Mouse (Mus musculus) cerebellum, postnatal 36 days (tissue): Measurements from ENCODE around the gene Gab2.
"Not testable (repeated sequence)": the region's sequence is repeated elsewhere in the genome, so short reads cannot be mapped to it uniquely, and the experiment has no call there.

Experiments
- DNase-seq, 2 experiments: peaks; one replicate each; pipeline ENCODE4 v3.0.0; 2021 to 2022; ENCODE audit warnings: mixed read lengths in 2 of 2

Gene Gab2

DNA sequence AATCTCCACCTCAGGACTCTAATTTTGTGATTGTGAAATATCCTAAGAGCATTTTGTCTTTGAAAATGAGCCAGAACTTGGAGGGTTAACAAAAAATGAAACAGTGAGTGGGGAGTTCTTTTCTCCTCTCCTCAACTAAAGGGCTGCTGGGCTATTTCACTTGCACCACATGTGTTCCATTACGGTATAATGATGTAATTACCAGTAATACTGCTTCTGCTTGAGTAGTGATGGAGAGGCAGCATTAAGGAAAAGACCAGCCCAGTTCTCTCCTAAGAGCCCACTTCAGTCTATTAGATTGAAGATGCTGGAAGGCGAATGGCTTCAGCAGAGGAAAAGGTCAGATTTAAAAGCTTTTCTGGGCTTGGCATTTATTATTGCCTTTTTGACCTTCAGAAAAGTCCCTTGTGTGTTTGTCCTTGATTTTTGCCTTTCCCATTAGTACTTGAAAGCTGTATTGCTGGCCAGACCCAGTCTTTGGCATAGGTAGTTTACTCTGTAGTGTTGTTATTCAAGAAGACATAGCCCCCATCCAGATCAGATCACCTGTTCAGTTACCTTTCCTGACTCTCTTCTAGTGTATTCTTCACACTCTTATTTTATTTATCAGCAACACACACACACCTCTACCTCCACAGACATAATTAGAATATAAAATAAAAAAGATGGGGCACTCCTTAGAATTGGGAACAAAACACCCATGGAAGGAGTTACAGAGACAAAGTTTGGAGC is 69.9 kb downstream of the Gab2 start:
- DNase-seq = no peak

DNA sequence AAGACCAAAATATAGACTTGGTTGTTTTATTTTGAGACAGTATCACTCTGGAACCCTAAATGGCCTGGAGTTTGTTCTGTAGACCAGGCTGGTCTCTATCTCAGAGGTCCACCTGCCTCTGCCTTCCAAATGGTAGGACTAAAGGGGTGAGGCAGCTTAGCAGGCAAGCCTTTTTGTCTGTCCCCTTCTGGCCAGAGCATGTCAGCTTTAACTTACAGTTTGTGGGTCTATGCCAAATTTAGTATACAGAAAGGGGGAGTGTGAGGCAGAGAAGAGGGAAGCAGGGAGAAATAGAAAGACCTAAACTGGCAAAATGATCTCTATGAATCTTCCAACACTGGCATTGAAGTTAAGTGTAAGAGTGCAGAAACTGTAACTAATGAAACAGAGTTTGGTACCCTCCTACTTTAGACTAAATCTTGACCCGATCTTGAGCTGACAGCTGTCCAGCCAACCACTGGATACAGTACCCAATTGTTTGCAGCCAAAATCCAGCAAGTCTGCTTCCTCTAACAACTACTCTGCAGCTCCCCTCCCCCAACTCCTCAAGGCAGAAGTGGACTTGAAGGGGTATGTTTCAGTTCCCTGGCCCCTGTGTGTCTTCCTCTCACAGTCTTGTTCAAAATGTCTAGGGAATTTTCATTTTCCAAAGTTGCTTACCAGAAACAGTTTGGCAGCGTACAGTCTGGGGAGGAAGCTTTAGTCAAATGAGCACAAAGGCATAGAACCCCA is 73.5 kb downstream of the Gab2 start:
- DNase-seq = no peak

DNA sequence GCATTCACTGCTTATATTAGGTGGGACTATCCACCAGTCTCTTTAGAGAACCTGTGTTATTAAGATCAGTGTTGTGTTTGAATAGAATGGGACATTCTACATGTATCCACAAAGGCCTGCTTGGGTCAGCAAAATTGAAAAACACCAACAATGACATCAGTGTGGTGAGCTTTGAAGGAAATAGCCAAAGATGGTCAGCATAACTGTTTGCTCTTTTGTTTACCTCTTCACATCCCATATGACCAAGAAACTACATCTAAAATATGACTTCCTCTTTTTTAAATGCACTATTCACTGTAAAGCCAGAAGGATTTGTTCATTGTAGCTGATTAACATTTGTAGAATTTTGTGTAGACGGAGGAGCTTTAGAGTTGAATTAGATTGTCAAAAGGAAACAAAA is 82.9 kb downstream of the Gab2 start:
- DNase-seq = no peak

DNA sequence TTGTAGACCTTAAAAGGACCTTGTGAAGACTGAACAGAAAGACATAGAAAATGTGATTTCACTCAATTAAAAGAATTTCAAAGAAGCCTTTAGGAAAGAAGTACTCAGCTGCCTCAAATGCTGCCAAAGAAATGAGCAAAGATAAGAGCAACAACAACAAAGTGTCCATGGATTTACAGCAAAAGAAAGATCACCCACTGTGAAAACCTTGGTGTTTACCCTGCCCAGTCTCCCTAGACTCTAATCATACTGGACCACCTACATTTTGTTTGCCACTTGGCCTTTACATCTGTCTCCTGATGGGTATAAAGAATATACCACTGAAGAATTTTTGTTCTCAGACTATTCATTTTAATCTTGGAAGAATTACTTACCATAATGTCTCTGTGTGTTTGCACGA is 89.7 kb downstream of the Gab2 start:
- no peak for DNase-seq

DNA sequence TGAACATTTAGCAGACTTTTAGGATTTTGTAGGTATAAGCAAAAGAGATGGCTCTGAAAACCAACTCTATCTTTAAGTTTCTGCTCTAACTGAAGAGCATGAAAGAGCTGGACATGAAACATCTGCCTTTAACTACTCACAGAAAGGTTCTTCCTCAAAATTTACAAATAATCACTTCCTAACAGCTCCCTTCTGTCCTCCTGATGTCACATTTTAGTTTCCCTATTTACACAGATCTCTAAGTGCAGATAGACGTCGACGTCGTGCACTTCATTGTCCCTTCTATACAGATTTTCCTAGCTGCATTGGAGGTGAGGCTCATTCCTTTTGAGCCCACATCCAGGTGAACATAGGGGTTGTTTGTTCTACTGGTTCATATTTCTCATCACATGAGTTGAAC is 90.3 kb downstream of the Gab2 start:
- no peak for DNase-seq

DNA sequence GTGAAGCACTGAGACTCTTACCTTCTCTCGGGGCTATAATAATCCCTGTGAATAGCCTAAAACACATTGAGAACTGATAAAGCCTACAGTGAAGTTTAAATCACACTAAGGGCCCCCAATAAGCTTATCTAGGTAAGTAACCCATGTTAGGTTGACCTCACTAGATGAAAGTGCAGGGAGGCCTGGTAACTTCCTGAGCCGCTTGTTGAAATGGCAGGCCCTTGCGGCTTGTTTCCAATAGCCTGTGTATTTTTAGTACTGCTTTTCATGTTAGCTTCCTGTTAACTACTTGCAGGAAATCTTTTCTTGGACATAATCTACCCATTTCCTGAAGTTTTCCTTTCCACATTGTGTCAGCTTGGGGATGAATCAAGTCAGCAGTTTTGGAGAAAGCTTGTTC is 90.7 kb downstream of the Gab2 start:
- no peak for DNase-seq

DNA sequence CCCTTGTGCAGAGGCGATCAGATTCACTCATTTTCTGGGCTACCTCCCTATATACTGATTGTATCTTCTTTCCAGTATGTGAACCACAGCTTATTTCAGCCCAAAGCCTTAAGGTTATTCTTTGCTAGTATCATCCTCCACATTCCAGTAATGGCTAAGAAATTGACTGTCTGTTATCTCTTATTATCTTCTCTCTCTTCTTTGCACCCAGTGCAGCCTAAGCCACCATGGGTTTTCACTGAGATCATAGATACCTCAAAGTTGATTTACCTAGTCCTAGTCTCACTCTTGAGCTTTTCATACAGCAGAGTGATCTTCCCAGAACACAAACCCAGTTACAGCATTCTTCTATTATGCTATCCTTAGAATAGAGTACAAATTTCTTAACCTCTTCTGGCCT is 100.5 kb downstream of the Gab2 start:
- no peak for DNase-seq

DNA sequence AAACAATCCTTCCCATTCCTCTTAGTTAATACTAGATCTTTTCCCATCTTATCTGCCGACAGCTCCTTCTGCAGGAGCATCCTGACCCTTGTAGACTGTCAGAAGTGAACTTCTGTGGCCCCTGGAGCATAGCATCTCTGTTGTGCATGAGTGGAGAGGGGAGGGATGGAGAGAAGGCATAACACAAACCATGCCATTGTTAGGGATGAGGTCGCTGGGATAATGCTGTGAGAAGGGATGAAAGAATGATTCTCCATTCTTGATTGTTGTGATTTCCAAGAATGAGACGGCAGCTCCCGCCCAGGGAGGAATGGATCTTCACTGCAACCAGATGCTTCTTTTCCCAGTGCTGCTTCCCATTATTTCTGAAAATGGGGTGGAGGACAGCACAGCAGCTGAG is 102.0 kb downstream of the Gab2 start:
- no peak for DNase-seq

DNA sequence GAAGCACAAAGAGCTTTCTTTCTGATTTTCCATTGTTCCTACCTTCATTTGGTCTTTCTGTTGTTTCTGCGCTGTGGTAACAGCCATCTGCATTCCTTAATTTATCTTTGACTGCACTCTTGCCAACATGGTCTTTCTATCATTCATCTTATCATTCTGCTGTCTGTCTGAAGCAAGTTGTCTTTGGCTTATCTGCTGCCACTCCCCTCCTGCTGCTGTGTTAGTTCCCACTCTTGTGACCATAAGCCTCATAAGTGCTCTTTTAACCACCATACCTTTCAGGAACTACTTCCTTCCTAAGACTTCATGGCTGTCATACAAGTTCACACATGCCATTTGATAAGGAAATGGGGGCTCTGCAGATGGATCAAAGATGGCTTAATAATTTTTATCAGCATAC is 102.6 kb downstream of the Gab2 start:
- DNase-seq = no peak

DNA sequence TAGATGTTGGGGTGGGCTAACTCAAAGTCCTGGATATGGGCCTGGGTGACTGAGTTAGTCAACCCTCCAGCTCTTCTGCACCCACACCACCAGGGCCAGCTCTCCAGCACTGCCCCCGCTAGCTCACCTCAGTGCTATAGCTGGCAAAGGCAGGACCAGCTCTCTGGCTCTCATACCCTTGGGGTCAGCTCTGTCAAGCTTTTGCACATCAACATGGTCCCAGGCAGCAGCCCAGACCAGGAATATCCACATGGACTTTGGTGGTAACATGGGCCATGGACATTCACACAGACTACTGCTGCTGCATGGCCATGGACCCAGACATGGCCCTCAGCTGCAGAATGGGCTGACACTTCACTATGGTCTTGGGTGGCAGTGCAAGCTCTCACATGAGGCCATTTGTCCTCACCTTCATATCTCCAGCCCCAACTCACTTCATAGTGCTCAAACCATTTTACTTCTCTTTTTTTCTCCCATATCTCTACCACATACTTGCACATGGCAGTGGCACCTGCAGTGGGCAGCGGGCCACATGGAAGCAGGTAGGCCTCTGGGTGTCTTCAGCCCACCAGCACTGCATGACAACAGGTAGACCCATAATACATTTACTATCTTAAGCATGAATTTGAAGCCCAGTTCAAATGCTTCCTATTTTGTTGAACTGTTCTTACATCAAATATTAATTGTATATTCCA is 106.1 kb downstream of the Gab2 start:
- DNase-seq = no peak

DNA sequence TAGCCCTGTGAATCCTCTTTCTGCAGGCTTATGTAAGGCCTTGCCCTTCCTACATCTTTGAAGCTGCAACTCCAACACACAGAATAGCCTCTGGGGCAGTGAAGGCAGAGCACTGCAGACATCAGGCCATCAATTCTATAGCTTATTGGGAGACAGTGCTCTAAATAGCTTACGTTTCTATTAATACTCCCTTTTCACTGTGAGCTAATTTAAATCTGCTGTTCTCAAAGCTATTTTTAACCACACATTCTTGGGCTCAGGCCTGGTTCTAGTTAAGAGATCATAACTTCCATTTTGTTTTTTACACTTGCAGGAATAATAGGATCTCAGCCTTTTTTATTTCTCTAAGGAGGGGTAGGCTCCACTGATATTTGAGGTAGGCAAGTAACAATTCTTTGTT is 107.7 kb downstream of the Gab2 start:
- DNase-seq = no peak

DNA sequence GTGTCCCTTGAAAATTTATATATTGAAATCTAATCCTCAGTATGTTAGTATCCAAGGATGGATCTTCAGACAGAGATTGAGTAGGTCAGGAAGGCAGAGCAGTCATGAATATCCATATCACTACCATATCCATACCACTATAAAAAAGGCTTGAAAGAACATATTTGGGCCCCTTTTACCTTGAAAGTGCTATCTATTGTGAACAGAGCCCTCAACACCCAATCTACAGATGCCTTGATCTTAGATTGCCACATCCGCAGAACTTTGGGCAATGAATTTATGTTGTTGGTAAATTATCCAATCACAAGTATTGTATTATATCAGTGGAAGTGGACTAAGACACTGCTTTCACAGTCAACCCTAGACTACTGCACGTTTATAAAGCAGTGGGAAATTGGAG is 122.5 kb downstream of the Gab2 start:
- no peak for DNase-seq

DNA sequence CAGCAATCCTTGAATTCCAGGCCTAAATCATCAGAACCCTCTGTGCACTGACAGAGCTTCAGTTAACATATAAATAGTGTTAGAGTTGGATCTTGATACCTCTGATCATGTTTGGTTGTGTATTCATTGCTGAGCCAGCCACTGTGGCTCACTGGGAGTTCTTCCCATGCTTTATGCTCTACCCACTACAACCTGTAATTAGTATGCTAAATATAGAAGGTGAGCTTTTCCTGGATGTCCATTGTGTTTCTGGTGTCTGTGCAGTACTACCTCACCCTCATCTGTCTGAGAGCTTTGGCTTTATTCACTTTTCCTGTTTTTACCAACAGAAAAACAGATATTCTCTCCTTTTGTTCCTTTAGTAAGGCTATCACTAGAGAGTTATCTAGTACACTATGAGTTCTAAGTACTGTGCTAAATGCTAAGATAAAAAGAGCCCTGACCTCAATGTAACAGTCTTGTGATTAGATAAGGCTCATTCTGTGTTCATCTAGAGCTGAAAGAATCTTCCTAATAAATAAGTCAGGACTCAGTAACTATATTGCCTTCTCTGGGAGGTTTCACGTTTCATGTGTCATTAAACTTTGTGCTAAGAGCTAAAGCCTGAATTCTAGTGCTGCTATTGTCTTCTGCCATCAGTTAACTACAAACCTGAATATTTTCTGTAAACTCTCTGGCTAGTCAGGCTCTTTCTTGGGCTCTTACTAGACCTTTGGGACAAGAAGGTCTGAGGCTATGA is 127.6 kb downstream of the Gab2 start:
- no peak for DNase-seq

DNA sequence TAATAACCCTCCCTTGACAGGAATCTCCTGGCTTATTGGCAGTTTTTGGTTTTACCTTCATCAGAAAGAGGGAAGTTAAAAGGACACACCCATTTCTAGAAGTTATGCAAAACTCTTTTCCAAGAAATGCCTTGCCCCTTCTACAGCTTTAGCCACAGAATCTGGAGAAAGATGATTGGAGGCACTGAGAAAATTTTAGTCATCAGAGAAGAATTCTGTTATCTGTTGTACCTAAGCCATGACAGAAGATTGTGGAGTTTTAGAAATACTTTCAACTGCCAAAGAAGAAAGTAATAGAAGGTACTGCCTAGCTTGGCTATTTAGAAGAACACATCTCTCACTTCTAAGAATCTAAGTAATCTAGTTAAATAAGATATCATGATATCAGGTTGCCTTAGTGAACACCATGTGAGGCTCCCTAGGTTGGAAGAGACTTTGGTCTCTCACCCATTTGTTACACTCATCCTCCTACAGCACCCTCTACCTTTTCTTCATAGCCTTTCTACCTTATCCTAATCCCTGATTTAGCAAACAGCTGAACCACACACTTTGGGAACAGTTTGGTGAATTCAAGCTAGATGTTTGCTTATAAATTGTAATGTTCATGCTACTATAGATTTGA is 128.8 kb downstream of the Gab2 start:
- DNase-seq = no peak

DNA sequence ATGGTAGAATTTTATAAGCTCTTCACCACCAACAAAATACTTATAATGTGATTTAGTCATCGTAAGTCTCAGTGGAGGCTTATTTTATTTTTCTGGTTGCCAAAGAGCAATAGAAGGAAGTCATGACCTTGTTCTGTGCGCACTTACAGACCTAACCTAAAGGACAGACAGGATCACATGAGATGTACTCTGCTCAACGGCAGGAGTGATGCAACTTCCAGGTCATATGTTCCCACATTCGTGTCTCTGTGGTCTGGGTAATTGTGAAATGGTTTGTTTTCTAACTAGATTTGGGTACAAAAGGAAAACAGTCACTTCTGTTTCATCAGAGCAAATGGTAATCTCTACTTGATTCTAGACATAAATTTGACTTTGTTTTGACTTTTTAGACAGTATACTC is 129.7 kb downstream of the Gab2 start:
- no peak for DNase-seq

DNA sequence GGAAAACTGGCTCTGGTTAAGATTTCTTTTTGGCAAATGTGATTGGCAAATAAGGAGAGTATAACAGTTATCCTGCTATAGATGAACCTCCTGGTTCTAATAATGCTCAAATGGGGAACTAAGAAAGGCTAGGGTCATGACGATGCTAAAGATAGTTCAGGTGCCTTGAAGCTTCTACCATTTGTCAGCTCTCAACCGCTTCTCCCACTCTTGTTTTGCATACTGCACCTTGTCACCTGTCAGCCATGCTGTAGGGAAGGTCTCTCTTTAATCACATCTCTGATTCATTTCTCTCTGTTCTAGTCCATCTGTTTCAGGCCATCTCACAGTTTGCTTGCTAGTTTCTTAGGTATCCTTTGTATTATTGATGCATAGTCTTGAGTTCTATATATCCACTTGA is 142.4 kb downstream of the Gab2 start:
- DNase-seq = no peak

DNA sequence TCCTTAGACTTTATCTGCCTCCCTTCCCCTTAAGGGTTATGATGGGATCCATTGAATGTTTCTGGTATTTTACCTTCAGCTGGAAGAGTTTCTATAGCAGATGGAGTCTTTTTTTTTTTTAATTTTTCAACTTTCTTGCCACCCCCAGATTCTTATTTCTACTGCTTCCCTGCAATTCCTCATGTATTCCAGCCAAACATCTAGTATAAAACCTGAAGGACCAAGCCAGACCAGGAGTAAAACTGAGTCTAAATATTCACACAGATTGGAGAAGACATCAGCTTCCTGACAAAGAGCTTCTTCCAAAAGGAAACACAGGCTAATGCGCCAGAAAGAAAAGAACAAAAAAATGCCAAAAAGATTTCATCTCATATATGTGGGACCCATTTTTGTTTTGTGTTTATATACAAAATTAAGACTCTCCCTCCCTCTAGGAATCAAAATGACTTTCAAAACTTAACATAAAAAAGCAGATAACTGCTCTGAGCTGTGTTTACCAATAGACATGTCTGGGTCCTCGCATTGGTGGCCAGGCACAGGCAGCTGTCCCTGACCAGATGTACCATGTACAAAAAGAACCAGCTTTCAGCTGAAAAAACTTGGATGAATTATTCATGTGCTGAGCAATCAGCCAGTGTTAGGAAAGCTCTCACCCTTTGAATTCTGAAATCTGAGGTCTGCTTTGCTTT is 164.0 kb downstream of the Gab2 start:
- no peak for DNase-seq

DNA sequence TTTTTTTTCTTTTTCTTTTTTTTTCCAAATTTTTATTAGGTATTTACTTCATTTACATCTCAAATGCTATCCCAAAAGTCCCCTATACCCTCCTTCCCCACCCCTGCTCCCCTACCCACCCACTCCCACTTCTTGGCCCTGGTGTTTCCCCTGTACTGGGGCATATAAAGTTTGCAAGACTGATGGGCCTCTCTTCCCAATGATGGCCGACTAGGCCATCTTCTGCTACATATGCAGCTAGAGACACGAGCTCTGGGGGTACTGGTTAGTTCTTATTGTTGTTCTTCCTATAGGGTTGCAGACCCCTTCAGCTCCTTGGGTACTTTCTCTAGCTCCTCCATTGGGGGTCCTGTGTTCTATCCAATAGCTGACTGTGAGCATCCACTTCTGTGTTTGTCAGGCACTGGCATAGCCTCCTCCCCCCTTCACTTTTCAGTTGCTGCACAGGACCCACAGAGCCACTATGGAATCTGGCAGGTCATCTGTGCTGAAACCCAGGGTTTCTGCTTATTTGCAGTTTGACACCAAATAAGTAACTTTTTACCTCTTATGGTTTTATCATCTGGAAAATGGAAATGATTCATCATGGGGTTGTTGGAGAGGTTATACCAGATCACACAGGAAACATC is 164.7 kb downstream of the Gab2 start:
- not testable (repeated sequence) for DNase-seq

DNA sequence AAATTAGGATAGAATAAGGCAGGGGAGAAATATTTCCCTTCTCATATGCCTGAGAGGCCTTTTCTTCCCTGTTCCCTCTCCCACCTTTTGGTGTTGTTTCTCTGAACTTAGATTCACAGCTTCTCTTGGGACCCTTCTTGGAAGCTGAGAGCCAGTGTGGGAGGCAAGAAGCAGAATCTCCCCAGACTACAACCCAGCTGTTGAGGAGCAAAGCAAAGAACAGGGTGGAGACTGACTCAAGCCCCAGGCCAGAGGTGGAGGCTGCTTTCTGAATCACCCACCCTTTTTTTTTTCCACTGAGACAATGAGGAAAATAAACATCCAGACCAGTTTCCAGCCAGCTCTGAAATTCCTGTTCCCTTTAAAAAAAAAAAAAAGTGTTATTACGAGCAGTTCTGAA is 166.3 kb downstream of the Gab2 start:
- DNase-seq = no peak

DNA sequence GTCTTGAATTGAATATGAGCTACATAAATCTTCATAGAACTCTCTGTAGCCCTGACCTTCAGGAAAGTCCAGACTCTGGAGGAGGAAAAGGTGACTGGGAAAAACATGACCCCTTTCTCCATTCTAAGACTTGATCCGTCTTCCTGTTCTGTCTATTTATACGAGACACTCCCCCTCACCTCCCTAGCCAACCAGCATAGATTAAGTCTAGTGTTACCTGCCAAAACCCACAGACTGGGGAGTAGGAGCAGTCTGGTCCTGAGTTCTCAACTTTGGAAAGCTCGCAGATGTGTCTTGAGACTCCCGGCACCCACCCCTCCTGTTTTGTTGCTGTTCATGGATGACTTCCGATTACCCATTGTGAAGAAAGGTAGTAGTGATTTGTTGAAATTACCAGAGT is 166.8 kb downstream of the Gab2 start:
- no peak for DNase-seq

DNA sequence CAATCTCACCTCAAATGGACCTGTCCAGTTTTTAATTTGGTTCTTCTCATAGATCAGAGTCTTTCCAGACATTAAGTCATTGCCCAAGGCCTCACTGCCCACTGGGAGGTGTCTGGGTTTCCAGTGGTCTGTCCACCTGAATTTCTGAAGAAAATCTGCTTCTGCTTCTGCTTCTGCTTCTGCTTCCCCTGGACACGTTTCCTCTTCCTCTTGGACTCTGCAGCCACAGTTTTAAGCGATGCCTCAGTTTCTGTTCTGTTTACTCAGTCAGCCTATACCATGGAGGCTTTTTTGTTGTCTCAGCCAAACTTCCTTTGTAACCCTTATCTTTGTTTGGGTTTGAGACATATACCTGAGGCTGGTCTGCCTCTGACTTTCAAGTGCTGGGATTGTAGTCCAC is 170.3 kb downstream of the Gab2 start:
- no peak for DNase-seq

DNA sequence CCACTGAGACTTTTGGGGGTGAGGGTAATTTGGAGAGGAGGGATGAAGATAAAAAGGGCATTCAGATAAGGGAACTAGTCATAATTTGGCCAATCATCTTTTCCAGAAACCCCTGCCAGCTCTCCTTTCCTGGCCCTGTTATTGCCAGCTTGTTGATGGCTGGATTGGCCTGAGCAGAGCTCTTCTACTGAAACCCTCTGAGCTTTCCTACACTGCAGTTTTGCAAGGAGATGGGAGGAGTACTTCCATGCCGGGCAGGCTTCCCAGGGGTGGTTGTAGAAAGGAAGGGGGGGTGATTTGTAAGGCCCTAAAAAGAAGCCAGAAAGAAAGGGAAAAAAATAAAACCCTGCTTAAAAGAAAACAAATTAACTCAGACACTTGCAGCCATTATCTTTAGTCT is 181.2 kb downstream of the Gab2 start:
- no peak for DNase-seq
